Mouse (Mus musculus): ENCODE data around the gene Tulp2.

GRCm38 (mm10) chr7:45460377-45460776 lies 21.3 kb upstream of the Tulp2 start:
- TF ChIP-seq CTCF (conservative IDR thresholded peaks at IDR 0.05; ENCODE audit: low read length) (no peak), POU5F1 (IDR thresholded peaks at IDR 0.05; ENCODE audit: borderline replicate concordance, low read length) (no peak), NANOG (IDR thresholded peaks at IDR 0.05; ENCODE audit: borderline replicate concordance, low read length) (no peak)

Measured in E14TG2a.4 (cell line).